Mouse (Mus musculus) ES-Bruce4 (cell line): Measurements from ENCODE around the gene Nyx.

Experiments
- CTCF ChIP-seq: IDR thresholded peaks from one replicate; pipeline ENCODE4 v1.8.1; 2011; ENCODE audit warnings: low read depth, low read length
- EP300 ChIP-seq: IDR thresholded peaks from 2 replicates; pipeline ENCODE4 v1.6.1; 2011; ENCODE audit warnings: low read depth, low read length; ENCODE audit not compliant: insufficient read depth
- POLR2A ChIP-seq: IDR thresholded peaks from one replicate; pipeline ENCODE4 v1.8.1; 2011; ENCODE audit warnings: low read length; ENCODE audit not compliant: insufficient read depth

- TF ChIP-seq EP300 (no peak), CTCF (peak; percentile 15), POLR2A (no peak)
Measured at GRCm38 (mm10) chrX:13513127-13513526, 47.2 kb downstream of the Nyx start.
